Mouse (Mus musculus) myocyte (in vitro differentiated cells): Measurements from ENCODE around the gene Twnk. TPM values are rescaled to one million over a fixed set of nuclear protein-coding genes. Genes with fewer than 3 reads are reported as not detected.

ENCODE experiments used
- H3K27me3 ChIP-seq: one replicate; pipeline ENCODE4 v1.6.1; 2011; ENCODE audit not compliant: control insufficient read depth, insufficient read depth, insufficient read length
- H3K36me3 ChIP-seq: one replicate; pipeline ENCODE4 v1.6.1; 2011; ENCODE audit not compliant: control insufficient read depth, insufficient read depth
- H3K4me2 ChIP-seq: one replicate; pipeline ENCODE4 v1.6.1; 2011; ENCODE audit warnings: low read depth, control low read depth
- H3K4me3 ChIP-seq: one replicate; pipeline ENCODE4 v1.5.1; 2011; ENCODE audit warnings: mild to moderate bottlenecking, control low read depth, moderate library complexity
- H3K79me2 ChIP-seq: one replicate; pipeline ENCODE4 v1.6.1; 2011; ENCODE audit not compliant: control insufficient read depth, insufficient read depth
- H3ac ChIP-seq: one replicate; pipeline ENCODE4 v1.6.1; 2011; ENCODE audit not compliant: control insufficient read depth, insufficient read length
- CEBPB ChIP-seq: IDR thresholded peaks from 2 replicates; pipeline ENCODE4 v1.6.1; 2011; ENCODE audit warnings: mild to moderate bottlenecking, moderate library complexity; ENCODE audit not compliant: poor library complexity, insufficient read depth, severe bottlenecking
- E2F4 ChIP-seq: IDR thresholded peaks from one replicate; pipeline ENCODE4 v1.6.1; 2011; ENCODE audit warnings: mild to moderate bottlenecking, control low read depth, moderate library complexity; ENCODE audit not compliant: insufficient read depth
- MAX ChIP-seq: IDR thresholded peaks from one replicate; pipeline ENCODE4 v1.6.1; 2011; ENCODE audit warnings: low read depth, mild to moderate bottlenecking, control low read depth
- MYOD1 ChIP-seq, 3 experiments: IDR thresholded peaks; one replicate each; pipeline ENCODE4 v1.6.1; 2011; ENCODE audit warnings: control low read depth in 2 of 3, low read depth in 2 of 3, mild to moderate bottlenecking in 2 of 3, moderate library complexity in 1 of 3; ENCODE audit not compliant: insufficient read length in 2 of 3, control insufficient read depth in 1 of 3
- MYOG ChIP-seq, 3 experiments: IDR thresholded peaks; one replicate each; pipeline ENCODE4 v1.6.1; 2011; ENCODE audit warnings: control low read depth in 2 of 3, low read depth in 2 of 3, mild to moderate bottlenecking in 2 of 3; ENCODE audit not compliant: insufficient read length in 2 of 3, control insufficient read depth in 1 of 3, insufficient read depth in 1 of 3
- POLR2A ChIP-seq: IDR thresholded peaks from one replicate; pipeline ENCODE4 v1.6.1; 2011; ENCODE audit warnings: low read depth, mild to moderate bottlenecking, control low read depth, moderate library complexity; ENCODE audit not compliant: insufficient read length
- POLR2AphosphoS2 ChIP-seq: IDR thresholded peaks from one replicate; pipeline ENCODE4 v1.6.1; 2011; ENCODE audit warnings: low read depth, control low read depth; ENCODE audit not compliant: insufficient read length
- REST ChIP-seq: IDR thresholded peaks from one replicate; pipeline ENCODE4 v1.6.1; 2011; ENCODE audit warnings: mild to moderate bottlenecking, control low read depth, moderate library complexity; ENCODE audit not compliant: insufficient read depth, insufficient read length
- SRF ChIP-seq: IDR thresholded peaks from one replicate; pipeline ENCODE4 v1.6.1; 2011; ENCODE audit warnings: low read depth; ENCODE audit not compliant: control insufficient read depth, insufficient read length
- TCF12 ChIP-seq: IDR thresholded peaks from one replicate; pipeline ENCODE4 v1.6.1; 2011; ENCODE audit warnings: mild to moderate bottlenecking, control low read depth; ENCODE audit not compliant: poor library complexity, insufficient read depth, severe bottlenecking
- TCF3 ChIP-seq: IDR thresholded peaks from one replicate; pipeline ENCODE4 v1.6.1; 2011; ENCODE audit warnings: low read depth, control low read depth; ENCODE audit not compliant: insufficient read length
- USF1 ChIP-seq: IDR thresholded peaks from one replicate; pipeline ENCODE4 v1.6.1; 2011; ENCODE audit warnings: low read depth, mild to moderate bottlenecking, control low read depth, moderate library complexity
- polyA plus RNA-seq: library from polyadenylated mRNA; unstranded; fragments of >200 nt; fragmentation: generic; extraction: Trizol; gene quantifications from one replicate; pipeline ENCODE4 v1.2.1, GENCODE M21; 2012; ENCODE audit warnings: missing spikeins

The Twnk gene
- polyA plus RNA-seq, 1 experiment: 13.5 TPM

- H3K27me3 ChIP-seq: no peaks in the 10 kb centered on the region
- H3K36me3 ChIP-seq: peaks cover 75% of the 10 kb centered on the region
- H3K4me3 ChIP-seq: no peak overlapping the region
- no peak overlapping the region for H3ac ChIP-seq
- H3K79me2 ChIP-seq: no peaks in the 10 kb centered on the region
- TF ChIP-seq CEBPB (no peak), POLR2AphosphoS2 (no peak), MYOG (IDR thresholded peaks at IDR 0.05; ENCODE audit: control insufficient read depth in 1 of 3, insufficient read depth in 1 of 3, insufficient read length in 2 of 3, low read depth in 2 of 3) (no peak), TCF12 (no peak), SRF (no peak), TCF3 (no peak), USF1 (no peak)
- no peak overlapping the region for H3K4me2 ChIP-seq
Measured at GRCm38 (mm10) chr19:44977148-44977547, 28.3 kb upstream of the Twnk start.

GRCm38 (mm10) chr19:44980787-44981186 lies 24.7 kb upstream of the Twnk start:
- H3K36me3 ChIP-seq: peaks cover 43% of the 10 kb centered on the region
- TF ChIP-seq POLR2AphosphoS2 (peak; percentile 26), TCF3 (no peak), SRF (no peak), MYOD1 (IDR thresholded peaks at IDR 0.05; ENCODE audit: control insufficient read depth in 1 of 3, insufficient read length in 2 of 3, low read depth in 2 of 3) (no peak)
- no peak overlapping the region for H3K4me2 ChIP-seq
- no peaks in the 10 kb centered on the region for H3K79me2 ChIP-seq
- no peak overlapping the region for H3K4me3 ChIP-seq
- no peak overlapping the region for H3ac ChIP-seq
- no peaks in the 10 kb centered on the region for H3K27me3 ChIP-seq

GRCm38 (mm10) chr19:44982477-44983115 lies 22.9 kb upstream of the Twnk start:
- H3K4me3 ChIP-seq: no peak overlapping the region
- no peak overlapping the region for H3K4me2 ChIP-seq
- H3K36me3 ChIP-seq: peaks cover 29% of the 10 kb centered on the region
- H3K27me3 ChIP-seq: no peaks in the 10 kb centered on the region
- H3K79me2 ChIP-seq: no peaks in the 10 kb centered on the region
- TF ChIP-seq TCF3 (no peak), MYOD1 (IDR thresholded peaks at IDR 0.05; ENCODE audit: control insufficient read depth in 1 of 3, insufficient read length in 2 of 3, low read depth in 2 of 3) (no peak), REST (no peak), MAX (no peak), TCF12 (no peak), E2F4 (no peak), POLR2A (no peak), CEBPB (no peak)
- no peak overlapping the region for H3ac ChIP-seq

- Histone ChIP-seq H3K4me2 (no peak overlapping the region), H3K27me3 (no peaks in the 10 kb centered on the region), H3K79me2 (no peaks in the 10 kb centered on the region), H3K36me3 (peaks cover 25% of the 10 kb centered on the region), H3K4me3 (no peak overlapping the region), H3ac (no peak overlapping the region)
- no peak for TF ChIP-seq CEBPB
- TF ChIP-seq MYOG (IDR thresholded peaks at IDR 0.05; ENCODE audit: control insufficient read depth in 1 of 3, insufficient read depth in 1 of 3, insufficient read length in 2 of 3, low read depth in 2 of 3): no peak
- no peak for TF ChIP-seq TCF12
- no peak for TF ChIP-seq POLR2AphosphoS2
- TF ChIP-seq E2F4: no peak
- TF ChIP-seq POLR2A: no peak
Measured at GRCm38 (mm10) chr19:44983366-44983765, 22.1 kb upstream of the Twnk start.

- Histone ChIP-seq H3K36me3 (peaks cover 19% of the 10 kb centered on the region), H3K4me3 (no peak overlapping the region), H3K79me2 (no peaks in the 10 kb centered on the region), H3K27me3 (peaks cover 3% of the 10 kb centered on the region), H3K4me2 (no peak overlapping the region), H3ac (no peak overlapping the region)
- TF ChIP-seq TCF12: no peak
- no peak for TF ChIP-seq POLR2AphosphoS2
- no peak for TF ChIP-seq TCF3
- no peak for TF ChIP-seq CEBPB
- no peak for TF ChIP-seq USF1
- TF ChIP-seq SRF: no peak
- TF ChIP-seq MYOG (IDR thresholded peaks at IDR 0.05; ENCODE audit: control insufficient read depth in 1 of 3, insufficient read depth in 1 of 3, insufficient read length in 2 of 3, low read depth in 2 of 3): no peak
- no peak for TF ChIP-seq E2F4
- TF ChIP-seq MAX: no peak
- TF ChIP-seq POLR2A: no peak
- no peak for TF ChIP-seq REST
- TF ChIP-seq MYOD1 (IDR thresholded peaks at IDR 0.05; ENCODE audit: control insufficient read depth in 1 of 3, insufficient read length in 2 of 3, low read depth in 2 of 3): no peak
Measured at GRCm38 (mm10) chr19:44984420-44984819, 21.0 kb upstream of the Twnk start.
